Mouse (Mus musculus): Measurements from ENCODE around the gene Pigv. TPM values are rescaled to one million over a fixed set of nuclear protein-coding genes. Genes with fewer than 3 reads are reported as not detected.

The Pigv gene
- polyA plus RNA-seq (2015; fragmentation: Nextera tagmentation; extraction: Ambion mirVana), result 17.3 and 17.8 TPM in 2 replicates

- Histone ChIP-seq H3K27ac (ENCODE audit: low read length) (peak within 1 kb of the TSS; percentile 99), H3K4me2 (replicated peaks; ENCODE audit: low read depth, low read length) (peak within 1 kb of the TSS; percentile 76), H3K4me1 (ENCODE audit: insufficient read depth, low read depth, low read length) (peaks cover 17% of the 10 kb centered on the region), H3K9me3 (ENCODE audit: low read length) (no peaks in the 10 kb centered on the region), H3K27me3 (replicated peaks; ENCODE audit: insufficient read depth, low read length) (no peaks in the 10 kb centered on the region), H3K4me3 (ENCODE audit: low read depth, low read length) (peak within 1 kb of the TSS; percentile 71), H3K9ac (replicated peaks; ENCODE audit: low read depth) (peak within 1 kb of the TSS; percentile 75), H3K36me3 (ENCODE audit: insufficient read depth, low read length) (0 out of 2 replicates have a peak, but pooled peaks cover 3% of the 10 kb centered on the region)
- 0 out of 2 replicates have a peak, but pooled peaks have one; percentile 32 for TF ChIP-seq EP300 (IDR thresholded peaks at IDR 0.05)
- TF ChIP-seq CTCF (IDR thresholded peaks at IDR 0.05), result no peak
- WGBS, result 4% methylated on average over 62 of the region's 76 CpGs
- peak; percentile 89 for ATAC-seq
- peak; percentile 95 for DNase-seq (ENCODE audit: low spot score)
Observed at GRCm38 (mm10) chr4:133671881-133672844, at the start of gene Pigv. Gene Pigv (minus strand): TSS chr4:133672647.

GRCm38 (mm10) chr4:133719791-133720190 is 47.3 kb upstream of the Pigv start:
- peaks cover 39% of the 10 kb centered on the region for H3K36me3 ChIP-seq (ENCODE audit: insufficient read depth, low read length)
- H3K27ac ChIP-seq (ENCODE audit: low read length), result no peak overlapping the region
- ATAC-seq, result no peak
- H3K27me3 ChIP-seq (replicated peaks; ENCODE audit: insufficient read depth, low read length), result no peaks in the 10 kb centered on the region
- DNase-seq (ENCODE audit: low spot score), result no peak
- H3K4me2 ChIP-seq (replicated peaks; ENCODE audit: low read depth, low read length), result no peak overlapping the region
- H3K4me1 ChIP-seq (ENCODE audit: insufficient read depth, low read depth, low read length), result peaks cover 3% of the 10 kb centered on the region; the same call in 1 of the 2 replicates
- WGBS, result 81% methylated on average over 3 of the region's 3 CpGs
- H3K9ac ChIP-seq (replicated peaks; ENCODE audit: low read depth), result no peak overlapping the region
- no peaks in the 10 kb centered on the region for H3K9me3 ChIP-seq (ENCODE audit: low read length)
- TF ChIP-seq EP300 (IDR thresholded peaks at IDR 0.05) (no peak), CTCF (IDR thresholded peaks at IDR 0.05) (no peak)
- no peak overlapping the region for H3K4me3 ChIP-seq (ENCODE audit: low read depth, low read length)

- H3K36me3 ChIP-seq (ENCODE audit: insufficient read depth, low read length), result peaks cover 15% of the 10 kb centered on the region; the same call in 1 of the 2 replicates
- ATAC-seq, result no peak
- TF ChIP-seq EP300 (IDR thresholded peaks at IDR 0.05) (no peak), CTCF (IDR thresholded peaks at IDR 0.05) (no peak)
- H3K27ac ChIP-seq (ENCODE audit: low read length), result no peak overlapping the region
- no peaks in the 10 kb centered on the region for H3K9me3 ChIP-seq (ENCODE audit: low read length)
- no peak overlapping the region for H3K4me3 ChIP-seq (ENCODE audit: low read depth, low read length)
- 67% methylated on average over 5 of the region's 5 CpGs for WGBS
- no peak overlapping the region for H3K4me2 ChIP-seq (replicated peaks; ENCODE audit: low read depth, low read length)
- no peaks in the 10 kb centered on the region for H3K27me3 ChIP-seq (replicated peaks; ENCODE audit: insufficient read depth, low read length)
- H3K9ac ChIP-seq (replicated peaks; ENCODE audit: low read depth), result no peak overlapping the region
- peaks cover 4% of the 10 kb centered on the region; the same call in 1 of the 2 replicates for H3K4me1 ChIP-seq (ENCODE audit: insufficient read depth, low read depth, low read length)
- DNase-seq (ENCODE audit: low spot score), result no peak
Observed at GRCm38 (mm10) chr4:133712755-133713154, 40.3 kb upstream of the Pigv start.

- no peak overlapping the region for H3K9ac ChIP-seq (replicated peaks; ENCODE audit: low read depth)
- no peak for TF ChIP-seq EP300 (IDR thresholded peaks at IDR 0.05)
- no peak overlapping the region for H3K4me2 ChIP-seq (replicated peaks; ENCODE audit: low read depth, low read length)
- ATAC-seq (no peak), DNase-seq (ENCODE audit: low spot score) (no peak)
- H3K4me3 ChIP-seq (ENCODE audit: low read depth, low read length), result no peak overlapping the region
- 86% methylated on average over 6 of the region's 6 CpGs for WGBS
- no peaks in the 10 kb centered on the region for H3K27me3 ChIP-seq (replicated peaks; ENCODE audit: insufficient read depth, low read length)
- H3K4me1 ChIP-seq (ENCODE audit: insufficient read depth, low read depth, low read length), result peaks cover 13% of the 10 kb centered on the region; the same call in 1 of the 2 replicates
- no peaks in the 10 kb centered on the region for H3K9me3 ChIP-seq (ENCODE audit: low read length)
- H3K27ac ChIP-seq (ENCODE audit: low read length), result no peak overlapping the region
- H3K36me3 ChIP-seq (ENCODE audit: insufficient read depth, low read length), result peaks cover 15% of the 10 kb centered on the region; the same call in 1 of the 2 replicates
Observed at GRCm38 (mm10) chr4:133711307-133712076, 39.0 kb upstream of the Pigv start.

GRCm38 (mm10) chr4:133709395-133709794 is 36.9 kb upstream of the Pigv start:
- no peak overlapping the region for H3K27ac ChIP-seq (ENCODE audit: low read length)
- no peaks in the 10 kb centered on the region for H3K9me3 ChIP-seq (ENCODE audit: low read length)
- ATAC-seq (no peak), DNase-seq (ENCODE audit: low spot score) (no peak)
- H3K4me2 ChIP-seq (replicated peaks; ENCODE audit: low read depth, low read length), result no peak overlapping the region
- no peaks in the 10 kb centered on the region for H3K27me3 ChIP-seq (replicated peaks; ENCODE audit: insufficient read depth, low read length)
- H3K9ac ChIP-seq (replicated peaks; ENCODE audit: low read depth), result no peak overlapping the region
- H3K4me1 ChIP-seq (ENCODE audit: insufficient read depth, low read depth, low read length), result peaks cover 15% of the 10 kb centered on the region; the same call in 1 of the 2 replicates
- no peak for TF ChIP-seq EP300 (IDR thresholded peaks at IDR 0.05)
- 70% methylated on average over 2 of the region's 2 CpGs for WGBS
- H3K36me3 ChIP-seq (ENCODE audit: insufficient read depth, low read length), result peaks cover 10% of the 10 kb centered on the region; the same call in 1 of the 2 replicates
- H3K4me3 ChIP-seq (ENCODE audit: low read depth, low read length), result no peak overlapping the region

- Histone ChIP-seq H3K4me3 (ENCODE audit: low read depth, low read length) (no peak overlapping the region), H3K4me1 (ENCODE audit: insufficient read depth, low read depth, low read length) (peaks cover 15% of the 10 kb centered on the region; the same call in 1 of the 2 replicates), H3K27ac (ENCODE audit: low read length) (peak overlapping the region; percentile 57), H3K27me3 (replicated peaks; ENCODE audit: insufficient read depth, low read length) (no peaks in the 10 kb centered on the region), H3K36me3 (ENCODE audit: insufficient read depth, low read length) (no peaks in the 10 kb centered on the region; the same call in 1 of the 2 replicates), H3K9me3 (ENCODE audit: low read length) (no peaks in the 10 kb centered on the region), H3K4me2 (replicated peaks; ENCODE audit: low read depth, low read length) (0 out of 2 replicates have a peak overlapping the region, but pooled peaks have one; percentile 17), H3K9ac (replicated peaks; ENCODE audit: low read depth) (no peak overlapping the region)
- no peak for TF ChIP-seq CTCF (IDR thresholded peaks at IDR 0.05)
- TF ChIP-seq EP300 (IDR thresholded peaks at IDR 0.05), result no peak
- WGBS, result 28% methylated on average over 1 of the region's 1 CpGs
- DNase-seq (ENCODE audit: low spot score) (no peak), ATAC-seq (no peak)
Observed at GRCm38 (mm10) chr4:133707464-133707863, 35.0 kb upstream of the Pigv start.
